Mouse (Mus musculus) brain, embryonic 14.5 days (tissue): Measurements from ENCODE around the gene Gmds.

Experiments used
- CTCF ChIP-seq: fragments of 200-500 bp; IDR thresholded peaks from 2 replicates; pipeline ENCODE4 v1.5.1; 2012; ENCODE audit warnings: inconsistent platforms, mild to moderate bottlenecking, moderate library complexity, borderline replicate concordance; ENCODE audit not compliant: insufficient read depth, insufficient read length; ENCODE audit errors: extremely low read depth
- POLR2A ChIP-seq: fragments of 200-500 bp; IDR thresholded peaks from 2 replicates; pipeline ENCODE4 v1.6.1; 2012; ENCODE audit warnings: mild to moderate bottlenecking, inconsistent platforms, borderline replicate concordance; ENCODE audit not compliant: poor library complexity, insufficient read depth, insufficient read length, severe bottlenecking; ENCODE audit errors: extremely low read depth

DNA sequence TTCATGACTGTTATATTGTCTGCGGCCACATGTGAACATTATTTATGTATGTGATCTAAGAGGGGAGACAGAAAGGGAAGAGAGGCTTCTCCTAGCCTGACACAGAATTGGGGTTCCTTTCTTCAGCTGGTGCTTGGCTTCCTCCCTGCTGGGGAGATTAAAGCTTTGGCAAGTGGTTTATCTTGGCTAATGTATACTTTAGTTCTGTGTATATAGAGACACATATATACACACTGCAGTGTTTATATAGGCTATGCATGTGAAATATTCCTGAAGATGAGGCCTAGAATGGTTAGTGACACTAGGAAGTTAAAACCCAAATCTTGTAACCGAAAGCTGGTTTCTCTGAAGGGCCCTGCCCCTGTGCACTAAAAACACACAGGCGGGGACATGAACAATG lies 450.0 kb downstream of the Gmds start:
- TF ChIP-seq CTCF (no peak), POLR2A (no peak)
